Mouse (Mus musculus) T-helper 2 cell (primary cell): ENCODE measurements around the gene Cdrt4.

Source experiments
- in situ Hi-C: fragments of 300-600 bp; cut with MboI, MseI; formaldehyde crosslinking; loops from one replicate; pipeline ENCODE4 v1.15.1; 2025; ENCODE audit warnings: high pct_unique_total_duplicates

The Cdrt4 gene

DNA sequence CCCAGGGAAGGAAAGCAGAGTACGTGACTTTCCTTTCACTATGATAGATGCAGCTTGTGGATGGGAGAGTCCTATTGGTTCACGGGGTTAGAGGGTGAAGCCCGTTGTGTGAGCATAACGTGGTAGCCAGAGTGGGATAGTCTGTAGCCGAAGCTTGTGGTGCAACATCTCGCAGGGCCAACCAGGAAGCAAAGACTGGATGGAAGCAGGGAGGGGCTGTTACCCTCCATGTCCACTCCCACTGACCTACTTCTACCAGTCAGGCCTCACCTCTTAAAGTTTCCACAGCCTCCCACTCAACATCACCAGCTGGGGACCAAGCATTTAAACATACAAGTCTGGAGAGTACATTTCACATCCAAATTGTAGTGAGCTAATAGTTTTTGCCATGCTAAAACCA is 78.7 kb downstream of the Cdrt4 start:
- in situ Hi-C loops, result no loop called here

DNA sequence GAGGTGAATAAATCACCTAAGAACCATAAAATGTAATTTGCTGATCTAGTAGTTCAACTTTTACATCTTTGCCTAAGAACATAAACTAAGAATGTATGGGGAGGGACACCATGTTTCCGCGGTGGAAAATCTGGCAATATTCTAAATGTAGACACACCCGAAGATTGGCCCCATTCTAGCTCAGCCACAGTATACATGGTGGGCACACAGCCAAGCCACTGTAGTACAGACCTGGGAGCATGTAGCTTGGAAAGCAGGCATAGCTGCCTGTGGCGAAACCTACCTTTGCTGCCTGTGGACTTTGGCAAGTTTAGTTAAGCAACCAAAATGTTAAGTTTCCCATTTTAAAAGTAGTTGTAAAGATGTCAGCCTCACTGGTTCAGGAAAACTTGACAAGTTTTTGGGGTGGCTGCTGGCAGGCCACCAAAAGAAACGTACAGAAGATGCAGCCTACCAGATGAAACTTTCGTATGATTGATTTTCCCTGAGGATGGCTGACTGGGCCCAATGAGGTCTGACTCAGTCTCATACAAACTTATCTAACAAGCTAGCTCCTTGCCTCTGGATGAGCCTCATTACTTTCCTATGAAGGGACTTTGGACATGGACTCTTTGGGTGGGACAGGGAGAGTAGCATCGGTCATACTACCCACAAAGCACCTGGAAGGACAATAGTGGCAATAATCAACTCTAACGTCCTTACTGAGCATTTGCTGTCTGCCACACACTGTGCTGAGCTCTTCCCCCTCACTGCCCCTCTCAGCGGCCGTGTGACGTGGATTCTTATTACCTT is 84.6 kb downstream of the Cdrt4 start:
- in situ Hi-C loops, result no loop called here

DNA sequence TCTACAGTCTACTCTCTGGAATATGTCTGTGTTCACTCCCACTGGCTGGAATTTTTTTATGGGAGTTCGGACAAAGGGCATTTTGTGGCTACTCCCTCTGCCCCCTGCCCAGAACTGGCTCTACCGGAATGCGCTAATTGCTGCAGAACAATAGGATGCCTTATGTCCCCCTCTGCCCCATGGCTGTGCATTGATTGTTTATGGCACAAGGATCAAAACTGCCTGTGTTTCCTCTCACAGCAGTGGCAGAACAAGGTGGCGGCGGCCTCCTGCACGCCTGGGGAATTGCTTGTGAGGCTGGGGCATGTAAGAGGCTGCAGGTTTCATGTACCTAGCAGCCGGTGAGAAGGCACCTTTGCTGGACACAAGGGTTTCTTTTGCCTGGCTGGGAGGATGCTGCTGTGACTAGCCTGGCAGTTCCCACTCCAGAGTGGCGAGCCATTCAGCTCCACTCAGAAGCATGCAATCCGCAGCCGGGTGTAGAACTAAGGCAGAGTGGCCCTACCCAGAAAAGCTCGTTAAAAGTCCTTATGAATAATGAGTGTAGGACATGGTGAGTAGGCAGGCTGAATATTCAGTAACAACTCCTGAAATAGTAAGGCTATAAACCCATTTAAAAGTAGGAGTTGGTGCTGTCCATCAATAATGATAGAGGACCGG is 89.1 kb downstream of the Cdrt4 start:
- in situ Hi-C loops, result no loop called here
